Mouse (Mus musculus) heart, adult 2 months (tissue): ENCODE results near the gene Gm29797. TPM values are rescaled to one million over a fixed set of nuclear protein-coding genes. Genes with fewer than 3 reads are reported as not detected.
A peak's percentile ranks its signal among the peaks of the same experiment; 100 is the strongest.

ENCODE experiments used
- DNase-seq, 2 experiments: peaks; one replicate each; pipeline ENCODE4 v3.0.0; 2021
- H3K27ac ChIP-seq: fragments of 200-600 bp; 2 replicates; pipeline ENCODE4 v1.8.1; 2022
- H3K27me3 ChIP-seq: fragments of 200-500 bp; 2 replicates; pipeline ENCODE4 v1.6.1; 2012; ENCODE audit warnings: mild to moderate bottlenecking, low read length, inconsistent platforms, mixed read lengths; ENCODE audit not compliant: control insufficient read depth, insufficient read depth
- H3K36me3 ChIP-seq: fragments of 200-500 bp; 2 replicates; pipeline ENCODE4 v1.6.1; 2012; ENCODE audit warnings: low read length, inconsistent platforms; ENCODE audit not compliant: control insufficient read depth, insufficient read depth
- H3K4me1 ChIP-seq: fragments of 200-500 bp; 2 replicates; pipeline ENCODE4 v1.6.1; 2011; ENCODE audit warnings: low read length; ENCODE audit not compliant: control insufficient read depth, insufficient read depth
- H3K4me3 ChIP-seq: fragments of 200-600 bp; 2 replicates; pipeline ENCODE4 v1.8.1; 2022
- H3K79me2 ChIP-seq: fragments of 200-500 bp; replicated peaks from 2 replicates; pipeline ENCODE4 v1.6.1; 2012; ENCODE audit warnings: mild to moderate bottlenecking, inconsistent platforms, low read length, moderate library complexity, mixed read lengths; ENCODE audit not compliant: control insufficient read depth, insufficient read depth
- H3K9ac ChIP-seq: fragments of 200-500 bp; 2 replicates; pipeline ENCODE4 v1.6.1; 2012; ENCODE audit warnings: low read depth, mild to moderate bottlenecking, control low read depth, inconsistent platforms, low read length, mixed read lengths
- CTCF ChIP-seq: fragments of 200-600 bp; IDR thresholded peaks from 2 replicates; pipeline ENCODE4 v1.8.1; 2022; ENCODE audit warnings: antibody characterized with exemption, mild to moderate bottlenecking, moderate library complexity
- EP300 ChIP-seq: fragments of 200-500 bp; IDR thresholded peaks from 2 replicates; pipeline ENCODE4 v1.6.1; 2011; ENCODE audit warnings: low read depth, low read length, control low read depth; ENCODE audit not compliant: insufficient read depth
- POLR2A ChIP-seq: fragments of 200-500 bp; IDR thresholded peaks from 2 replicates; pipeline ENCODE4 v1.6.1; 2011; ENCODE audit warnings: mild to moderate bottlenecking, low read depth, low read length, control low read depth; ENCODE audit not compliant: insufficient read depth
- WGBS: fragments of 180-500 bp; shearing (Covaris S2); methylation state at CpG from one replicate; pipeline ENCODE4 v1.1.7; 2018; 5-methylcytosine and 5-hydroxymethylcytosine counted together
- intact Hi-C: fragments of 180-260 bp; cut with DNase I; formaldehyde crosslinking; loops from one replicate; pipeline ENCODE4 v1.15.1; 2025
- polyA plus RNA-seq: library from polyadenylated mRNA; depleted of rRNA; stranded (reverse); fragments of >200 nt; gene quantifications from 2 replicates; pipeline ENCODE4 v1.2.3, GENCODE M21; 2012
- total RNA-seq, 2 experiments: library from RNA; stranded (reverse); gene quantifications; 2 replicates each; pipeline ENCODE4 v1.2.3; 2021

Gene Gm29797
- total and polyA plus RNA-seq, 3 experiments: 0.21 TPM; not detected in 2

DNA sequence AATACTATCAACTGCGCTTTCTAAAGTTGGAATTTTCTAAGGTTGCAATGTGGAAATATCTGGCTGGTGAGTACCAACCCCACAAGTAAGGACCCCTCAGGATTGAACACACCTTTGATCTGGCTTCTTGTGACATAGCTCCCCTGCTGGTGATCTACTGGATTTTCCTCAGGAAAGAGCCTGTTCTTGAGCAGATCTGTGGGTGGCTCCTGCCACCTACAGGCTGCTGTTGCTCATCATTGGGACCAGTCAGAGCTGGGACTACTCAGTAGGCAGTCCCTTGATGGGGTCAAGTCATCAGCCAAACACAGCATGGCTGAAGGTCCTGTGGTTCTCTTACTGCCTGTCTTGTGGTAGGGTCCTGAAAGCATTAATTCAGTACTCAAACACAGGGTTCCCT, 21.9 kb downstream of the Gm29797 start:
- no peaks in the 10 kb centered on the region for H3K36me3 ChIP-seq
- no peak overlapping the region for H3K9ac ChIP-seq
- intact Hi-C loops: loop anchor here (1.0 to 10.0 kb wide), 3 partner anchors 19 to 404 kb away; no protein-coding TSS in a partner anchor
- H3K27me3 ChIP-seq: no peaks in the 10 kb centered on the region
- DNase-seq: peak; percentile 79 to 84
- no peak overlapping the region for H3K4me3 ChIP-seq
- H3K79me2 ChIP-seq: no peaks in the 10 kb centered on the region
- H3K4me1 ChIP-seq: peaks cover 17% of the 10 kb centered on the region
- TF ChIP-seq POLR2A: no peak
- peak; percentile 96 for TF ChIP-seq EP300
- peak; percentile 100; the same call in 1 of the 2 replicates for TF ChIP-seq CTCF
- peak overlapping the region; percentile 82 for H3K27ac ChIP-seq
- 30% methylated on average over 1 of the region's 1 CpGs for WGBS

DNA sequence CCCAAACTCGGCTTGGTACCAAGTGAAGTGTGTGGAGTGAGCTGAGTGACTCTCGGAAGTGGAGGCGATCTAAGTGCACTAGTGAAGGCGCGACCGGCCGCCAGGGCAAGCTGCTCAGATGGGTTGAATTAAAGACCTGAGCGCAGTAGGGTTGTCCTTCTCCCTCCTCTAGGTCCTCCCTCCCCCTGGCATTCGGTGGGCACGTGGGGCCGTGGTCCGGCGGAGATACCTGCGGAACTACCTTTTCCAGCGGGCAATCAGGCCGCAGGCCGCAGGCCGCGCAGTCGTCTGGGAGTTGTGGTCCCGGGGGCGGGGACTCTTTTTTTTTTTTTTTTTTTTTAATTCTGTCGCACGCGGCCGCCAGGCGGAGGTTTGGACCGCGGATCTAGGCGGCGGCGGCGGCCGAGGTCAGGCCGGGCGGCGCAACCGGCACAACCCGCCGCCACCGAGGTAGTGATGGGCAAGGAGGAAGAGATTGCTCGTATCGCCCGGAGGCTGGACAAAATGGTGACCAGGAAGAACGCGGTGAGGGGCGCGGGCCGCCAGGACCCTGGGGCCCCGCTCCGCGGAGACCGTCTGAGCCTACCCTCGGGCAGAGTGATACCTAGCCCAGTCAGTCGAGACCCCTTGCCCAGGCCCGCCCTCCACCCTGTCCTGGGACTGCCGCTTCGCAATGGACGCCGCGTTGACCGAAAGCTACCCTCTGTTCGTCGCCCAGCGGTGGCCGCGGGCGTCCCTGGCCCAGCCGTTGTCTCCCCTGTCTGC, 23.3 kb downstream of the Gm29797 start, which contains the start of gene Tcea2:
Gene Tcea2, plus strand, starts transcription at position 360 of the 765 bp plus-strand sequence.
- peak within 1 kb of the TSS; percentile 85 for H3K27ac ChIP-seq
- TF ChIP-seq EP300: no peak
- TF ChIP-seq POLR2A: peak; percentile 62
- TF ChIP-seq CTCF: peak; percentile 65
- H3K9ac ChIP-seq: peak within 1 kb of the TSS; percentile 88
- H3K4me1 ChIP-seq: peaks cover 7% of the 10 kb centered on the region
- WGBS: under 1% methylated on average over 69 of the region's 69 CpGs
- intact Hi-C loops: loop anchor here (2.0 to 10.0 kb wide), 4 partner anchors 38 to 405 kb away; partner anchors contain the start of gene Dnajc5
- H3K36me3 ChIP-seq: no peaks in the 10 kb centered on the region
- peak; percentile 84 to 85 for DNase-seq
- H3K4me3 ChIP-seq: peak within 1 kb of the TSS; percentile 76
- H3K27me3 ChIP-seq: no peaks in the 10 kb centered on the region
- no peaks in the 10 kb centered on the region for H3K79me2 ChIP-seq

GRCm38 (mm10) chr2:181680716-181681117, 23.9 kb downstream of the Gm29797 start:
- Histone ChIP-seq H3K4me3 (peak overlapping the region; percentile 76), H3K36me3 (no peaks in the 10 kb centered on the region), H3K27ac (peak overlapping the region; percentile 85; the same call in 1 of the 2 replicates), H3K4me1 (peaks cover 7% of the 10 kb centered on the region), H3K27me3 (no peaks in the 10 kb centered on the region), H3K9ac (peak overlapping the region; percentile 88), H3K79me2 (no peaks in the 10 kb centered on the region)
- no peak for DNase-seq
- TF ChIP-seq CTCF: no peak
- TF ChIP-seq EP300: no peak
- TF ChIP-seq POLR2A: no peak
- WGBS: 18% methylated on average over 7 of the region's 7 CpGs
- intact Hi-C loops: loop anchor here (5.0 kb wide), 2 partner anchors 38 to 158 kb away; partner anchors contain the start of gene Dnajc5

- H3K27me3 ChIP-seq: no peaks in the 10 kb centered on the region
- WGBS: 73% methylated on average over 1 of the region's 1 CpGs
Measured at GRCm38 (mm10) chr2:181681978-181682377, 25.1 kb downstream of the Gm29797 start.

GRCm38 (mm10) chr2:181683381-181683780, 26.5 kb downstream of the Gm29797 start:
- TF ChIP-seq EP300 (no peak), CTCF (no peak), POLR2A (no peak)
- Histone ChIP-seq H3K27me3 (no peaks in the 10 kb centered on the region), H3K27ac (no peak overlapping the region), H3K4me1 (peaks cover 4% of the 10 kb centered on the region), H3K79me2 (no peaks in the 10 kb centered on the region), H3K36me3 (no peaks in the 10 kb centered on the region), H3K4me3 (no peak overlapping the region), H3K9ac (no peak overlapping the region)
- DNase-seq: peak in 1 of 2 experiments; percentile 18
- intact Hi-C loops: loop anchor here (5.0 kb wide), 2 partner anchors 41 to 161 kb away; partner anchors contain the start of gene Dnajc5
- 65% methylated on average over 4 of the region's 4 CpGs for WGBS

More at GRCm38 (mm10) chr2:181681978-181682377, 25.1 kb downstream of the Gm29797 start:
- Histone ChIP-seq H3K9ac (no peak overlapping the region), H3K4me1 (peaks cover 5% of the 10 kb centered on the region), H3K79me2 (no peaks in the 10 kb centered on the region), H3K4me3 (no peak overlapping the region), H3K36me3 (no peaks in the 10 kb centered on the region), H3K27ac (no peak overlapping the region)
- no peak for TF ChIP-seq EP300
- TF ChIP-seq CTCF: no peak
- TF ChIP-seq POLR2A: no peak
- intact Hi-C loops: loop anchor here (5.0 kb wide), 2 partner anchors 40 to 160 kb away; partner anchors contain the start of gene Dnajc5
- no peak for DNase-seq

GRCm38 (mm10) chr2:181684713-181685112, 27.9 kb downstream of the Gm29797 start:
- no peaks in the 10 kb centered on the region for H3K36me3 ChIP-seq
- intact Hi-C loops: loop anchor here (2.0 to 5.0 kb wide), 3 partner anchors 22 to 162 kb away; partner anchors contain the start of gene Dnajc5

More at GRCm38 (mm10) chr2:181684713-181685112, 27.9 kb downstream of the Gm29797 start:
- H3K27ac ChIP-seq: no peak overlapping the region
- H3K4me3 ChIP-seq: no peak overlapping the region
- H3K79me2 ChIP-seq: no peaks in the 10 kb centered on the region
- peaks cover 2% of the 10 kb centered on the region for H3K4me1 ChIP-seq
- H3K9ac ChIP-seq: no peak overlapping the region
- WGBS: 74% methylated on average over 1 of the region's 1 CpGs
- DNase-seq: no peak
- no peaks in the 10 kb centered on the region for H3K27me3 ChIP-seq
- TF ChIP-seq POLR2A (no peak), CTCF (no peak), EP300 (no peak)
